Mouse (Mus musculus) cerebral cortex, adult 2 months (tissue): ENCODE results near the gene Aatk.

Experiments
- WGBS: fragments of 180-500 bp; shearing (Covaris S2); methylation state at CpG from one replicate; pipeline ENCODE4 v1.1.7; 2018; 5-methylcytosine and 5-hydroxymethylcytosine counted together

Gene Aatk

GRCm38 (mm10) chr11:120052274-120052673 lies 5.3 kb upstream of the Aatk start:
- WGBS: 52% methylated on average over 9 of the region's 9 CpGs

GRCm38 (mm10) chr11:120051124-120051811 lies 4.3 kb upstream of the Aatk start:
- WGBS: 42% methylated on average over 14 of the region's 14 CpGs

- 78% methylated on average over 8 of the region's 8 CpGs for WGBS
Measured at GRCm38 (mm10) chr11:120049067-120049466, 2.1 kb upstream of the Aatk start.

GRCm38 (mm10) chr11:120048252-120048556 lies 1.2 kb upstream of the Aatk start:
- WGBS: 9% methylated on average over 23 of the region's 23 CpGs

- WGBS: 11% methylated on average over 23 of the region's 23 CpGs
Measured at GRCm38 (mm10) chr11:120047531-120048251, 724 bp upstream of the Aatk start.

GRCm38 (mm10) chr11:120045839-120046552 lies 971 bp downstream of the Aatk start:
- 17% methylated on average over 11 of the region's 11 CpGs for WGBS

GRCm38 (mm10) chr11:120045341-120045740 lies 1.6 kb downstream of the Aatk start:
- WGBS: 39% methylated on average over 4 of the region's 4 CpGs

- 36% methylated on average over 7 of the region's 7 CpGs for WGBS
Measured at GRCm38 (mm10) chr11:120042141-120042838, 4.7 kb downstream of the Aatk start.

- WGBS: 38% methylated on average over 13 of the region's 13 CpGs
Measured at GRCm38 (mm10) chr11:120041191-120042123, 5.5 kb downstream of the Aatk start.

GRCm38 (mm10) chr11:120040440-120040839 lies 6.5 kb downstream of the Aatk start:
- 33% methylated on average over 8 of the region's 8 CpGs for WGBS

GRCm38 (mm10) chr11:120039581-120039980 lies 7.4 kb downstream of the Aatk start:
- WGBS: 8% methylated on average over 4 of the region's 4 CpGs

GRCm38 (mm10) chr11:120034762-120035161 lies 12.2 kb downstream of the Aatk start:
- WGBS: 52% methylated on average over 5 of the region's 5 CpGs

- 51% methylated on average over 3 of the region's 3 CpGs for WGBS
Measured at GRCm38 (mm10) chr11:120034306-120034705, 12.7 kb downstream of the Aatk start.

- 85% methylated on average over 3 of the region's 3 CpGs for WGBS
Measured at GRCm38 (mm10) chr11:120033473-120033872, 13.5 kb downstream of the Aatk start.

- 48% methylated on average over 8 of the region's 8 CpGs for WGBS
Measured at GRCm38 (mm10) chr11:120032052-120032451, 14.9 kb downstream of the Aatk start.

GRCm38 (mm10) chr11:120030145-120030901 lies 16.6 kb downstream of the Aatk start:
- WGBS: 36% methylated on average over 10 of the region's 10 CpGs

GRCm38 (mm10) chr11:120029431-120030144 lies 17.4 kb downstream of the Aatk start:
- WGBS: 48% methylated on average over 9 of the region's 9 CpGs

GRCm38 (mm10) chr11:120028319-120029092 lies 18.5 kb downstream of the Aatk start:
- 72% methylated on average over 18 of the region's 18 CpGs for WGBS

- 72% methylated on average over 3 of the region's 3 CpGs for WGBS
Measured at GRCm38 (mm10) chr11:120026941-120027340, 20.0 kb downstream of the Aatk start.
